Mouse (Mus musculus): ENCODE data around the gene 1700061G19Rik.

GRCm38 (mm10) chr17:56934545-56935330 is 59.5 kb downstream of the 1700061G19Rik start:
- no peak for TF ChIP-seq RAD21 (IDR thresholded peaks at IDR 0.05; ENCODE audit: low read depth, low read length)
- no peak for TF ChIP-seq MAFK (IDR thresholded peaks at IDR 0.05; ENCODE audit: insufficient replicate concordance, low read length)
- TF ChIP-seq POLR2AphosphoS2 (IDR thresholded peaks at IDR 0.05; ENCODE audit: low read depth, low read length): no peak
- TF ChIP-seq TBP (conservative IDR thresholded peaks at IDR 0.05; ENCODE audit: low read depth, low read length): no peak
- no peak for TF ChIP-seq ZC3H11A (IDR thresholded peaks at IDR 0.05; ENCODE audit: low read depth, low read length)
- TF ChIP-seq CTCF (conservative IDR thresholded peaks at IDR 0.05 in 1 of 2, IDR thresholded peaks at IDR 0.05 in 1 of 2; ENCODE audit: low read depth in 2 of 2, low read length in 2 of 2): no peak
- TF ChIP-seq USF1 (IDR thresholded peaks at IDR 0.05; ENCODE audit: low read depth, low read length): no peak
- no peak for TF ChIP-seq GABPA (IDR thresholded peaks at IDR 0.05; ENCODE audit: insufficient replicate concordance, low read depth, low read length)
- no peak for TF ChIP-seq POLR2A (IDR thresholded peaks at IDR 0.05; ENCODE audit: low read depth, low read length)
- TF ChIP-seq ZMIZ1 (IDR thresholded peaks at IDR 0.05; ENCODE audit: low read depth, low read length): no peak
- TF ChIP-seq MAZ (IDR thresholded peaks at IDR 0.05; ENCODE audit: low read depth, low read length): no peak
- TF ChIP-seq MYC (IDR thresholded peaks at IDR 0.05; ENCODE audit: low read depth, low read length): 0 out of 2 replicates have a peak, but pooled peaks have one; percentile 17
- no peak for TF ChIP-seq NELFE (IDR thresholded peaks at IDR 0.05; ENCODE audit: low read depth, low read length)

All from CH12.LX (cell line).